Comparison of ENCODE assay signal across 11 mouse cellular contexts in genomic region chr13:98596746-98597145, GRCm38 (mm10). TPM values are rescaled to one million over a fixed set of nuclear protein-coding genes. Genes with fewer than 3 reads are reported as not detected.
A peak's percentile ranks its signal among the peaks of the same experiment; 100 is the strongest.
DNase-seq lines count a peak whose midpoint lies in the region; ATAC-seq and TF ChIP-seq lines count a peak whose summit lies in the region.
"Had no signal": no experiment of that assay in that cellular context is flagged by ENCODE, and none has a peak within 500 bp of the region (broad histone marks: within the 10 kb centered on the region; RNA-seq: fewer than 3 reads in every experiment).

No protein-coding gene starts in this region.

- no peaks in the 10 kb centered on the region for H3K9me3 ChIP-seq in forebrain, postnatal 0 days (ENCODE audit: low read length)
- no peaks in the 10 kb centered on the region for H3K9me3 ChIP-seq in forebrain, embryonic 10.5 days
- H3K9me3 ChIP-seq: liver, embryonic 15.5 days had no signal

- no peak overlapping the region for H3K9ac ChIP-seq in forebrain, postnatal 0 days
- H3K9ac ChIP-seq in liver, adult 2 months (ENCODE audit: low read depth, low read length) = no peak overlapping the region
- H3K9ac ChIP-seq: liver, embryonic 15.5 days had no signal

- no peaks in the 10 kb centered on the region for H3K79me2 ChIP-seq in liver, adult 2 months (ENCODE audit: control insufficient read depth, insufficient read depth, low read length)

- H3K4me2 ChIP-seq in forebrain, postnatal 0 days (ENCODE audit: low read depth) = no peak overlapping the region
- H3K4me2 ChIP-seq: liver, embryonic 15.5 days had no signal

- no peak for DNase-seq in forebrain, postnatal 0 days
- no peak for DNase-seq in forebrain, embryonic 10.5 days (ENCODE audit: extremely low spot score, low spot score)
- no peak for DNase-seq in liver, adult 2 months (ENCODE audit: extremely low read depth, low read depth, low spot score)
- DNase-seq in liver (no peak), adipocyte (ENCODE audit: low spot score) (peak; percentile 15)
- peak; percentile 59 for DNase-seq in lung, postnatal 10 days
- DNase-seq in urinary bladder, postnatal 25 days (ENCODE audit: low spot score) = no peak
- DNase-seq in right cerebral cortex, adult 2 months (ENCODE audit: low spot score in 2 of 2) = no peak

- no peaks in the 10 kb centered on the region for H3K4me1 ChIP-seq in forebrain, postnatal 0 days (ENCODE audit: insufficient read depth)
- peaks cover 23% of the 10 kb centered on the region for H3K4me1 ChIP-seq in forebrain, embryonic 10.5 days
- H3K4me1 ChIP-seq in liver, adult 2 months (ENCODE audit: control insufficient read depth, insufficient read depth, low read length) = peaks cover 6% of the 10 kb centered on the region; the same call in 1 of the 2 replicates

- no peak for ATAC-seq in forebrain, postnatal 0 days
- ATAC-seq: hindbrain, embryonic 16.5 days had no signal

- WGBS in forebrain, postnatal 0 days = 87% methylated on average over 4 of the region's 4 CpGs
- WGBS in forebrain, embryonic 10.5 days = 81% methylated on average over 4 of the region's 4 CpGs
- 87% methylated on average over 4 of the region's 4 CpGs for WGBS in liver, adult 2 months

- TF ChIP-seq CTCF in forebrain, postnatal 0 days (IDR thresholded peaks at IDR 0.05; ENCODE audit: low read depth) = peak; percentile 29; the same call in 1 of the 2 replicates
- 0 out of 2 replicates have a peak, but pooled peaks have one; percentile 10 for TF ChIP-seq CTCF in liver, adult 2 months (IDR thresholded peaks at IDR 0.05; ENCODE audit: low read depth, low read length)

- no peak overlapping the region for H3K27ac ChIP-seq in forebrain, postnatal 0 days (ENCODE audit: low read depth, low read length)
- H3K27ac ChIP-seq in forebrain, embryonic 10.5 days = no peak overlapping the region
- no peak overlapping the region for H3K27ac ChIP-seq in liver, adult 2 months (replicated peaks; ENCODE audit: insufficient read depth, low read depth, low read length)
- H3K27ac ChIP-seq: liver, embryonic 15.5 days had no signal

- no peak overlapping the region for H3K4me3 ChIP-seq in forebrain, postnatal 0 days (ENCODE audit: low read depth, low read length)
- no peak overlapping the region for H3K4me3 ChIP-seq in forebrain, embryonic 10.5 days
- H3K4me3 ChIP-seq in liver, adult 2 months (ENCODE audit: insufficient read depth, low read depth, low read length) = no peak overlapping the region
- H3K4me3 ChIP-seq: liver, embryonic 15.5 days had no signal

- no peaks in the 10 kb centered on the region for H3K27me3 ChIP-seq in forebrain, postnatal 0 days (ENCODE audit: insufficient read depth, low read length)
- H3K27me3 ChIP-seq in forebrain, embryonic 10.5 days (ENCODE audit: poor library complexity, severe bottlenecking) = peaks cover 16% of the 10 kb centered on the region
- H3K27me3 ChIP-seq in liver, adult 2 months (ENCODE audit: control insufficient read depth, insufficient read depth, low read length) = no peaks in the 10 kb centered on the region
- H3K27me3 ChIP-seq: liver, embryonic 15.5 days had no signal

- TF ChIP-seq POLR2A in liver, adult 2 months (IDR thresholded peaks at IDR 0.05; ENCODE audit: extremely low read depth, insufficient read depth, low read length) = no peak

- H3K36me3 ChIP-seq in forebrain, postnatal 0 days (ENCODE audit: insufficient read depth) = no peaks in the 10 kb centered on the region
- no peaks in the 10 kb centered on the region for H3K36me3 ChIP-seq in forebrain, embryonic 10.5 days (replicated peaks)
- no peaks in the 10 kb centered on the region for H3K36me3 ChIP-seq in liver, adult 2 months (ENCODE audit: control insufficient read depth, insufficient read depth, low read length)
- H3K36me3 ChIP-seq: liver, embryonic 15.5 days had no signal

RNA-seq across cellular contexts. Expression of gene Tmem174, which starts 40.5 kb away (rescaled TPM):
- total RNA-seq in forebrain, postnatal 0 days (2014; rRNA removed) = 0.10 TPM in 1 of 2 replicates, not detected in the other
- not detected in 2 replicates for polyA plus RNA-seq in forebrain, postnatal 0 days (2015; fragmentation: Nextera tagmentation; extraction: Ambion mirVana)
- polyA plus RNA-seq in forebrain, embryonic 10.5 days (2016; fragmentation: Nextera tagmentation; extraction: Ambion mirVana) = not detected in 2 replicates
- not detected in 2 replicates for total RNA-seq in liver, adult 2 months (2014; rRNA removed)
- not detected in 2 replicates for polyA plus RNA-seq in liver, adult 2 months (2012; rRNA removed)
- total RNA-seq: neutrophil, adult 5-6 weeks had no signal
- polyA plus RNA-seq: liver, embryonic 15.5 days had no signal

Comparison
In these comparisons a context has a peak if more than half of its experiments do, and no peak if none do; other contexts are left out.
1. DNase-seq: peak in adipocyte (single experiment) and lung, postnatal 10 days (single experiment); none in forebrain, postnatal 0 days (single experiment), forebrain, embryonic 10.5 days (single experiment), liver, adult 2 months (single experiment), liver (single experiment), urinary bladder, postnatal 25 days (single experiment) and right cerebral cortex, adult 2 months (0 of 2).